In genomic region chr9:58042391-58042790, GRCm38 (mm10) we compare ENCODE assay signal across 10 mouse cellular contexts. TPM values are rescaled to one million over a fixed set of nuclear protein-coding genes. Genes with fewer than 3 reads are reported as not detected.
DNase-seq lines count a peak whose midpoint lies in the region; ATAC-seq and TF ChIP-seq lines count a peak whose summit lies in the region.
"Had no signal": no experiment of that assay in that cellular context is flagged by ENCODE, and none has a peak within 500 bp of the region (broad histone marks: within the 10 kb centered on the region; RNA-seq: fewer than 3 reads in every experiment).

No protein-coding gene starts in this region.

- peaks cover 95% of the 10 kb centered on the region for H3K4me1 ChIP-seq in forebrain, embryonic 13.5 days
- H3K4me1 ChIP-seq in midbrain, embryonic 13.5 days (replicated peaks) = peaks cover 93% of the 10 kb centered on the region
- H3K4me1 ChIP-seq in cerebellum, adult 2 months (ENCODE audit: control insufficient read depth, insufficient read depth, low read length) = no peaks in the 10 kb centered on the region

- no peak overlapping the region for H3K4me3 ChIP-seq in forebrain, embryonic 13.5 days
- H3K4me3 ChIP-seq in midbrain, embryonic 13.5 days (replicated peaks) = no peak overlapping the region
- H3K4me3 ChIP-seq in cerebellum, adult 2 months (replicated peaks; ENCODE audit: insufficient read depth, low read depth, low read length) = no peak overlapping the region
- H3K4me3 ChIP-seq: limb, embryonic 15.5 days had no signal

- no peak overlapping the region for H3K4me2 ChIP-seq in forebrain, embryonic 13.5 days
- no peak overlapping the region for H3K4me2 ChIP-seq in midbrain, embryonic 13.5 days (replicated peaks)
- H3K4me2 ChIP-seq: limb, embryonic 15.5 days had no signal

- TF ChIP-seq CTCF in cerebellum, adult 2 months (IDR thresholded peaks at IDR 0.05; ENCODE audit: borderline replicate concordance, insufficient read depth, low read depth, low read length) = no peak

- peaks cover 6% of the 10 kb centered on the region; the same call in 1 of the 2 replicates for H3K27me3 ChIP-seq in forebrain, embryonic 13.5 days
- peaks cover 12% of the 10 kb centered on the region for H3K27me3 ChIP-seq in midbrain, embryonic 13.5 days
- no peaks in the 10 kb centered on the region for H3K27me3 ChIP-seq in cerebellum, adult 2 months (ENCODE audit: control insufficient read depth, insufficient read depth, low read length)

- intact Hi-C loops in heart, postnatal 14 days (cut with DNase I) = no loop called here

- DNase-seq in kidney, postnatal 36 days = peak; percentile 29 to 34
- no peak for DNase-seq in kidney, adult 9 months
- DNase-seq in heart, postnatal 14 days = peak; percentile 37 to 42
- DNase-seq in adrenal gland, adult 2 months = no peak
- DNase-seq in cerebellum, adult 2 months = no peak
- DNase-seq in embryo, embryonic 10.5 days (ENCODE audit: low spot score) = no peak
- DNase-seq: cerebellum, postnatal 14 days had no signal

- no peaks in the 10 kb centered on the region for H3K9me3 ChIP-seq in forebrain, embryonic 13.5 days (replicated peaks)
- no peaks in the 10 kb centered on the region for H3K9me3 ChIP-seq in midbrain, embryonic 13.5 days
- H3K9me3 ChIP-seq: limb, embryonic 15.5 days had no signal

- H3K9ac ChIP-seq in forebrain, embryonic 13.5 days = peak overlapping the region; percentile 23; the same call in 1 of the 2 replicates
- 0 out of 2 replicates have a peak overlapping the region, but pooled peaks have one; percentile 10 for H3K9ac ChIP-seq in midbrain, embryonic 13.5 days (replicated peaks)
- H3K9ac ChIP-seq: limb, embryonic 15.5 days had no signal

- H3K27ac ChIP-seq in forebrain, embryonic 13.5 days = peak overlapping the region; percentile 78
- peak overlapping the region; percentile 86 for H3K27ac ChIP-seq in midbrain, embryonic 13.5 days
- H3K27ac ChIP-seq in cerebellum, adult 2 months (ENCODE audit: insufficient read depth, low read length) = no peak overlapping the region
- H3K27ac ChIP-seq: limb, embryonic 15.5 days had no signal

- TF ChIP-seq POLR2A in cerebellum, adult 2 months (IDR thresholded peaks at IDR 0.05; ENCODE audit: borderline replicate concordance, insufficient read depth, low read length) = no peak

- WGBS in forebrain, embryonic 13.5 days = 12% methylated on average over 10 of the region's 10 CpGs
- WGBS in midbrain, embryonic 13.5 days = 22% methylated on average over 10 of the region's 10 CpGs
- 84% methylated on average over 10 of the region's 10 CpGs for WGBS in cerebellum, adult 2 months

- H3K36me3 ChIP-seq in forebrain, embryonic 13.5 days (ENCODE audit: poor library complexity, severe bottlenecking) = no peaks in the 10 kb centered on the region
- no peaks in the 10 kb centered on the region for H3K36me3 ChIP-seq in midbrain, embryonic 13.5 days
- H3K36me3 ChIP-seq: limb, embryonic 15.5 days had no signal

- no peak for ATAC-seq in forebrain, embryonic 13.5 days
- no peak for ATAC-seq in midbrain, embryonic 13.5 days

RNA-seq across cellular contexts. Expression of gene Stra6, which starts 21.2 kb away (rescaled TPM):
- 7.1 and 7.7 TPM in 2 replicates for polyA plus RNA-seq in forebrain, embryonic 13.5 days (2015; fragmentation: Nextera tagmentation; extraction: Ambion mirVana)
- total RNA-seq in heart, postnatal 14 days (2021) = under 1 TPM; 0.32 to 0.76 TPM
- polyA plus RNA-seq in midbrain, embryonic 13.5 days (2015; fragmentation: Nextera tagmentation; extraction: Ambion mirVana) = 8.1 and 9.9 TPM in 2 replicates
- total RNA-seq in adrenal gland, adult 2 months (2021) = 1 to 10 TPM; 1.5 to 1.8 TPM
- polyA plus RNA-seq in adrenal gland, adult 2 months (2012; rRNA removed) = 2.0 and 2.6 TPM in 2 replicates
- polyA plus RNA-seq in cerebellum, adult 2 months (2012; rRNA removed) = 2.8 and 3.9 TPM in 2 replicates

RNA-seq across cellular contexts. Expression of gene Cyp11a1, which starts 36.2 kb away (rescaled TPM):
- 0.23 and 0.65 TPM in 2 replicates for polyA plus RNA-seq in forebrain, embryonic 13.5 days (2015; fragmentation: Nextera tagmentation; extraction: Ambion mirVana)
- under 1 TPM; 0.17 to 0.63 TPM for total RNA-seq in heart, postnatal 14 days (2021)
- polyA plus RNA-seq in midbrain, embryonic 13.5 days (2015; fragmentation: Nextera tagmentation; extraction: Ambion mirVana) = 0.30 and 0.38 TPM in 2 replicates
- total RNA-seq in adrenal gland, adult 2 months (2021) = 1,000 to 10,000 TPM; 6,621 to 7,422 TPM
- polyA plus RNA-seq in adrenal gland, adult 2 months (2012; rRNA removed) = 1,463 and 1,873 TPM in 2 replicates
- 3.6 and 3.7 TPM in 2 replicates for polyA plus RNA-seq in cerebellum, adult 2 months (2012; rRNA removed)

Comparison
In these comparisons a context has a peak if more than half of its experiments do, and no peak if none do; other contexts are left out.
1. DNase-seq: peak in kidney, postnatal 36 days (2 of 2) and heart, postnatal 14 days (2 of 2); none in kidney, adult 9 months (single experiment), adrenal gland, adult 2 months (single experiment), cerebellum, adult 2 months (0 of 2) and embryo, embryonic 10.5 days (single experiment).
2. RNA of gene Cyp11a1, which starts 36.2 kb away (polyA plus RNA-seq): 1,463 to 1,873 TPM in adrenal gland, adult 2 months; 3.6 to 3.7 TPM in cerebellum, adult 2 months, 0.30 to 0.38 TPM in midbrain, embryonic 13.5 days and 0.23 to 0.65 TPM in forebrain, embryonic 13.5 days; every median in the first group is over 100 times any median in the second.